Mouse (Mus musculus): Measurements from ENCODE around the gene Itgb4.

DNA sequence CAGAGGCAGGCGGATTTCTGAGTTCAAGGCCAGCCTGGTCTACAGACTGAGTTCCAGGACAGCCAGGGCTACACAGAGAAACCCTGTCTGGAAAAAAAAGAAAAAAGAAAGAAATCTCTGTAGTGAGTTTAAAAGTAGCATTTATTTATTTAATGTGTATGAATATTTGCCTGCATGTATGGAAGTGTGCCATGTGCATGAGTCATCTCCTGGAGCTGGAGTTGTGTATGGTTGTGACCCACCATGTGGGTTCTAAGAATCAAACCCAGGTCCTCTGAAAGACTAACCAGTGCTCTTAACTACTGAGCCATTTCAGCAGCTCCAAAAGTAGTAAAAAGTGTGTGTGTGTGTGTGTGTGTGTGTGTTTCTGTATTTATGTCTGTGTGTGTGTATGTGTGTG is 68.8 kb downstream of the Itgb4 start:
- no peak for TF ChIP-seq CTCF (IDR thresholded peaks at IDR 0.05; ENCODE audit: extremely low read depth, insufficient read length, insufficient replicate concordance, low read depth, low read length)
- TF ChIP-seq POLR2A (IDR thresholded peaks at IDR 0.05; ENCODE audit: low read depth, low read length) = no peak
